Mouse (Mus musculus): ENCODE data around the gene Kcnma1.

- no peak for TF ChIP-seq CTCF (IDR thresholded peaks at IDR 0.05; ENCODE audit: control insufficient read depth, insufficient read depth, low read length)
- no peak for TF ChIP-seq POLR2A (IDR thresholded peaks at IDR 0.05; ENCODE audit: borderline replicate concordance, control insufficient read depth, low read depth, low read length)
Observed at GRCm38 (mm10) chr14:23633011-23633595, 381.2 kb downstream of the Kcnma1 start.
